Mouse (Mus musculus) lung, postnatal 0 days (tissue): ENCODE results near the gene Ralgapa2. TPM values are rescaled to one million over a fixed set of nuclear protein-coding genes. Genes with fewer than 3 reads are reported as not detected.
A peak's percentile ranks its signal among the peaks of the same experiment; 100 is the strongest.

Experiments
- ATAC-seq: fragments of 200-750 bp; cut with Nextera tagmentation; 2 replicates; pipeline ENCODE4 v1.8.0; 2017; ENCODE audit warnings: moderate library complexity
- DNase-seq: peaks from one replicate; pipeline ENCODE4 v3.0.0-alpha.2; 2016; ENCODE audit warnings: low spot score
- H3K27ac ChIP-seq: fragments of 300-500 bp; sonication (generic); 2 replicates; pipeline ENCODE4 v1.5.1; 2014; ENCODE audit warnings: antibody characterized with exemption, mild to moderate bottlenecking, low read length, mixed read lengths
- H3K27me3 ChIP-seq: fragments of 300-500 bp; sonication (generic); replicated peaks from 2 replicates; pipeline ENCODE4 v1.6.1; 2014; ENCODE audit warnings: low read length, mixed read lengths; ENCODE audit not compliant: insufficient read depth
- H3K36me3 ChIP-seq: fragments of 300-500 bp; sonication (generic); 2 replicates; pipeline ENCODE4 v1.6.1; 2014; ENCODE audit warnings: low read length, mixed read lengths; ENCODE audit not compliant: insufficient read depth
- H3K4me1 ChIP-seq: fragments of 300-500 bp; sonication (generic); 2 replicates; pipeline ENCODE4 v1.6.1; 2014; ENCODE audit warnings: antibody characterized with exemption, low read depth, low read length, mixed read lengths; ENCODE audit not compliant: insufficient read depth
- H3K4me2 ChIP-seq: fragments of 300-500 bp; sonication (generic); replicated peaks from 2 replicates; pipeline ENCODE4 v1.6.1; 2014; ENCODE audit warnings: low read depth, mild to moderate bottlenecking, low read length, moderate library complexity, mixed read lengths
- H3K4me3 ChIP-seq: fragments of 300-500 bp; sonication (generic); 2 replicates; pipeline ENCODE4 v1.5.1; 2014; ENCODE audit warnings: low read depth, low read length
- H3K9ac ChIP-seq: fragments of 300-500 bp; sonication (generic); replicated peaks from 2 replicates; pipeline ENCODE4 v1.6.1; 2014; ENCODE audit warnings: low read depth, mild to moderate bottlenecking
- H3K9me3 ChIP-seq: fragments of 300-500 bp; sonication (generic); 2 replicates; pipeline ENCODE4 v1.6.1; 2016; ENCODE audit warnings: low read length, mixed read lengths
- CTCF ChIP-seq: IDR thresholded peaks from 2 replicates; pipeline ENCODE4 v1.5.1; 2016; ENCODE audit warnings: antibody characterized with exemption, mild to moderate bottlenecking
- EP300 ChIP-seq: IDR thresholded peaks from 2 replicates; pipeline ENCODE4 v1.6.1; 2016; ENCODE audit warnings: antibody characterized with exemption, mild to moderate bottlenecking, control low read depth
- WGBS: fragments of 180-500 bp; shearing (Covaris S2); extraction: QIAGEN DNeasy Blood & Tissue Kit; methylation state at CpG from one replicate; pipeline ENCODE4 v1.1.7; 2014; 5-methylcytosine and 5-hydroxymethylcytosine counted together
- polyA plus RNA-seq: library from polyadenylated mRNA; unstranded; fragments of >200 nt; fragmentation: Nextera tagmentation; extraction: Ambion mirVana; gene quantifications from 2 replicates; pipeline ENCODE4 v1.2.1, GENCODE M21; 2015

Ralgapa2 gene
- polyA plus RNA-seq, 1 experiment from 2014 or later, result 9.1 TPM

- no peaks in the 10 kb centered on the region for H3K4me1 ChIP-seq
- WGBS, result 56% methylated on average over 4 of the region's 4 CpGs
- H3K4me3 ChIP-seq, result no peak overlapping the region
- ATAC-seq (no peak), DNase-seq (no peak)
- H3K27me3 ChIP-seq, result no peaks in the 10 kb centered on the region
- no peaks in the 10 kb centered on the region for H3K36me3 ChIP-seq
- no peaks in the 10 kb centered on the region for H3K9me3 ChIP-seq
- no peak overlapping the region for H3K9ac ChIP-seq
- TF ChIP-seq CTCF, result no peak
- no peak for TF ChIP-seq EP300
- H3K27ac ChIP-seq, result no peak overlapping the region
- no peak overlapping the region for H3K4me2 ChIP-seq
These were observed 39.7 kb upstream of the Ralgapa2 start for GRCm38 (mm10) chr2:146551818-146552217.

DNA sequence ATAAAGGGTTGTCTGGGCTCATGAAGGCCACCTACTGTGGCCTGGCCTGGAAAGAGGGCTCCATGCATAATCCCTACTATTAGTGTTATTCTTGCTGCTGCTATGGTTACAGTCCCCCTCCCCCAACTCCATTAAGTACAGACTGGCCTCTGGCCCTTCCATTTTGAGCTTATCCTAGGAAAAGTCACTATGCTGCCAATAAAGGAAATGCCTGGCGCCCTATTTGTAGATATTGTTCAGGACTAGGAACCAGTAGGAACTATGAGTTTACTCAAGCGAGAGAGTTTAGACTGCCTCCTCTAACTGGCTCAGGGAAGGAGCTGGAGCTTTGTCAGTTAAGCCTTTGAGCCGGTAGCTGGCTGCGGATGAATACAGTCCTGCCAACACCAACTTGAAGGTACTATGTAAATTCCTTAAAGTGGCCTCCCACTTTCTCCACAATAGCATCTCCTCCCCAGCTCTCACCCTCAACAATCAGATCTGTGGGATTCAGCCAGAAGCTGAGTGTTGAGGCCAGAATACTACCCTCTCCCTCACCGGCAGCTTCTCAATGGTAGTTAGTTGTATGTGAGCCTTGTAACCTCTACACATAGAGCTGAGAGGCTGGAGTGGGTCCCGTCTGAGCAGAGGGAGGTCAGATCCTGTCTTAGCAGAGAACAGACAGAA, 37.1 kb upstream of the Ralgapa2 start:
- TF ChIP-seq CTCF (no peak), EP300 (no peak)
- peak; percentile 59 for ATAC-seq
- Histone ChIP-seq H3K9me3 (no peaks in the 10 kb centered on the region), H3K4me2 (no peak overlapping the region), H3K27me3 (no peaks in the 10 kb centered on the region), H3K4me1 (no peaks in the 10 kb centered on the region), H3K27ac (no peak overlapping the region), H3K9ac (no peak overlapping the region), H3K36me3 (no peaks in the 10 kb centered on the region), H3K4me3 (no peak overlapping the region)
- WGBS, result 22% methylated on average over 6 of the region's 6 CpGs
- peak; percentile 58 for DNase-seq

- no peak for TF ChIP-seq CTCF
- no peak for TF ChIP-seq EP300
- no peak overlapping the region for H3K9ac ChIP-seq
- no peaks in the 10 kb centered on the region for H3K9me3 ChIP-seq
- no peak overlapping the region for H3K4me3 ChIP-seq
- no peaks in the 10 kb centered on the region for H3K27me3 ChIP-seq
- WGBS, result 75% methylated on average over 1 of the region's 1 CpGs
- ATAC-seq (no peak), DNase-seq (no peak)
- H3K4me2 ChIP-seq, result no peak overlapping the region
- no peak overlapping the region for H3K27ac ChIP-seq
- H3K36me3 ChIP-seq, result no peaks in the 10 kb centered on the region
- H3K4me1 ChIP-seq, result no peaks in the 10 kb centered on the region
These were observed 32.1 kb upstream of the Ralgapa2 start for GRCm38 (mm10) chr2:146544155-146544814.

GRCm38 (mm10) chr2:146533118-146533949, 21.2 kb upstream of the Ralgapa2 start:
- DNase-seq, result peak; percentile 39

GRCm38 (mm10) chr2:146532493-146532892, 20.3 kb upstream of the Ralgapa2 start:
- no peak for DNase-seq
- no peak overlapping the region for H3K27ac ChIP-seq
- 72% methylated on average over 3 of the region's 3 CpGs for WGBS
- H3K9me3 ChIP-seq, result no peaks in the 10 kb centered on the region
- H3K27me3 ChIP-seq, result no peaks in the 10 kb centered on the region
- TF ChIP-seq EP300 (no peak), CTCF (no peak)
- no peak overlapping the region for H3K4me2 ChIP-seq
- no peaks in the 10 kb centered on the region for H3K36me3 ChIP-seq
- H3K9ac ChIP-seq, result no peak overlapping the region
- no peak for ATAC-seq
- no peaks in the 10 kb centered on the region for H3K4me1 ChIP-seq
- H3K4me3 ChIP-seq, result no peak overlapping the region

More at GRCm38 (mm10) chr2:146533118-146533949, 21.2 kb upstream of the Ralgapa2 start:
- H3K36me3 ChIP-seq, result no peaks in the 10 kb centered on the region
- no peaks in the 10 kb centered on the region for H3K27me3 ChIP-seq
- H3K9ac ChIP-seq, result no peak overlapping the region
- no peak overlapping the region for H3K4me2 ChIP-seq
- no peak overlapping the region for H3K4me3 ChIP-seq
- peak; percentile 77 for ATAC-seq
- H3K27ac ChIP-seq, result no peak overlapping the region
- WGBS, result 37% methylated on average over 8 of the region's 8 CpGs
- TF ChIP-seq CTCF (peak; percentile 29), EP300 (peak; percentile 72)
- H3K9me3 ChIP-seq, result no peaks in the 10 kb centered on the region
- no peaks in the 10 kb centered on the region for H3K4me1 ChIP-seq

GRCm38 (mm10) chr2:146525483-146525882, 13.3 kb upstream of the Ralgapa2 start:
- Histone ChIP-seq H3K4me2 (no peak overlapping the region), H3K27me3 (no peaks in the 10 kb centered on the region), H3K36me3 (no peaks in the 10 kb centered on the region), H3K27ac (no peak overlapping the region), H3K9ac (no peak overlapping the region), H3K4me3 (no peak overlapping the region), H3K9me3 (no peaks in the 10 kb centered on the region), H3K4me1 (no peaks in the 10 kb centered on the region)
- no peak for DNase-seq
- TF ChIP-seq EP300 (no peak), CTCF (no peak)
- 28% methylated on average over 2 of the region's 2 CpGs for WGBS
- no peak for ATAC-seq
